Mouse (Mus musculus): ENCODE measurements around the gene Fnip2. TPM values are rescaled to one million over a fixed set of nuclear protein-coding genes. Genes with fewer than 3 reads are reported as not detected.

Fnip2 gene
- total RNA-seq, 2 experiments from 2014 or later = 35.5 to 93.3 TPM

GRCm38 (mm10) chr3:79537023-79537422 is 30.6 kb downstream of the Fnip2 start:
- ATAC-seq (replicated peaks; ENCODE audit: low FRiP score, poor library complexity, severe bottlenecking) = no peak

GRCm38 (mm10) chr3:79531581-79532271 is 35.9 kb downstream of the Fnip2 start:
- ATAC-seq (replicated peaks; ENCODE audit: low FRiP score, poor library complexity, severe bottlenecking) = no peak

- ATAC-seq (replicated peaks; ENCODE audit: low FRiP score, poor library complexity, severe bottlenecking) = 0 out of 2 replicates have a peak, but pooled peaks have one; percentile 37
Measured at GRCm38 (mm10) chr3:79529499-79530096, 38.0 kb downstream of the Fnip2 start.

- ATAC-seq (replicated peaks; ENCODE audit: low FRiP score, poor library complexity, severe bottlenecking) = no peak
Measured at GRCm38 (mm10) chr3:79528451-79528850, 39.1 kb downstream of the Fnip2 start.

GRCm38 (mm10) chr3:79527921-79528320 is 39.7 kb downstream of the Fnip2 start:
- no peak for ATAC-seq (replicated peaks; ENCODE audit: low FRiP score, poor library complexity, severe bottlenecking)

GRCm38 (mm10) chr3:79527521-79527920 is 40.1 kb downstream of the Fnip2 start:
- ATAC-seq (replicated peaks; ENCODE audit: low FRiP score, poor library complexity, severe bottlenecking) = no peak

GRCm38 (mm10) chr3:79523349-79523748 is 44.2 kb downstream of the Fnip2 start:
- ATAC-seq (replicated peaks; ENCODE audit: low FRiP score, poor library complexity, severe bottlenecking) = no peak

- no peak for ATAC-seq (replicated peaks; ENCODE audit: low FRiP score, poor library complexity, severe bottlenecking)
Measured at GRCm38 (mm10) chr3:79519862-79520261, 47.7 kb downstream of the Fnip2 start.

- ATAC-seq (replicated peaks; ENCODE audit: low FRiP score, poor library complexity, severe bottlenecking) = peak; percentile 28; the same call in 1 of the 2 replicates
Measured at GRCm38 (mm10) chr3:79518761-79519527, 48.7 kb downstream of the Fnip2 start.

- no peak for ATAC-seq (replicated peaks; ENCODE audit: low FRiP score, poor library complexity, severe bottlenecking)
Measured at GRCm38 (mm10) chr3:79517884-79518591, 49.6 kb downstream of the Fnip2 start.

- no peak for ATAC-seq (replicated peaks; ENCODE audit: low FRiP score, poor library complexity, severe bottlenecking)
Measured at GRCm38 (mm10) chr3:79516958-79517357, 50.6 kb downstream of the Fnip2 start.

GRCm38 (mm10) chr3:79516099-79516920 is 51.3 kb downstream of the Fnip2 start:
- ATAC-seq (replicated peaks; ENCODE audit: low FRiP score, poor library complexity, severe bottlenecking) = no peak

- ATAC-seq (replicated peaks; ENCODE audit: low FRiP score, poor library complexity, severe bottlenecking) = no peak
Measured at GRCm38 (mm10) chr3:79514304-79514703, 53.3 kb downstream of the Fnip2 start.

- no peak for ATAC-seq (replicated peaks; ENCODE audit: low FRiP score, poor library complexity, severe bottlenecking)
Measured at GRCm38 (mm10) chr3:79501166-79501728, 66.3 kb downstream of the Fnip2 start.

GRCm38 (mm10) chr3:79500279-79500678 is 67.3 kb downstream of the Fnip2 start:
- no peak for ATAC-seq (replicated peaks; ENCODE audit: low FRiP score, poor library complexity, severe bottlenecking)

GRCm38 (mm10) chr3:79496668-79497067 is 70.9 kb downstream of the Fnip2 start:
- ATAC-seq (replicated peaks; ENCODE audit: low FRiP score, poor library complexity, severe bottlenecking) = peak; percentile 40; the same call in 1 of the 2 replicates

- ATAC-seq (replicated peaks; ENCODE audit: low FRiP score, poor library complexity, severe bottlenecking) = no peak
Measured at GRCm38 (mm10) chr3:79495151-79495550, 72.4 kb downstream of the Fnip2 start.

GRCm38 (mm10) chr3:79494028-79494427 is 73.6 kb downstream of the Fnip2 start:
- no peak for ATAC-seq (replicated peaks; ENCODE audit: low FRiP score, poor library complexity, severe bottlenecking)

- ATAC-seq (replicated peaks; ENCODE audit: low FRiP score, poor library complexity, severe bottlenecking) = no peak
Measured at GRCm38 (mm10) chr3:79493064-79493463, 74.5 kb downstream of the Fnip2 start.
